Mouse (Mus musculus) stomach, postnatal 0 days (tissue): Measurements from ENCODE around the gene Foxs1.

Experiments
- CTCF ChIP-seq: IDR thresholded peaks from 2 replicates; pipeline ENCODE4 v1.5.1; 2016; ENCODE audit warnings: antibody characterized with exemption, low read depth, mild to moderate bottlenecking, moderate library complexity
- EP300 ChIP-seq: optimal IDR thresholded peaks from 2 replicates; pipeline ENCODE3; 2016; ENCODE audit warnings: antibody characterized with exemption

GRCm38 (mm10) chr2:152924543-152924942, 8.5 kb downstream of the Foxs1 start:
- TF ChIP-seq CTCF: no peak
- no peak for TF ChIP-seq EP300
